Mouse (Mus musculus): Measurements from ENCODE around the gene Exoc3l. TPM values are rescaled to one million over a fixed set of nuclear protein-coding genes. Genes with fewer than 3 reads are reported as not detected.
"Not testable (repeated sequence)": the region's sequence is repeated elsewhere in the genome, so short reads cannot be mapped to it uniquely, and the experiment has no call there.

The Exoc3l gene
- polyA plus RNA-seq, 1 experiment from 2014 or later = 25.4 TPM

DNA sequence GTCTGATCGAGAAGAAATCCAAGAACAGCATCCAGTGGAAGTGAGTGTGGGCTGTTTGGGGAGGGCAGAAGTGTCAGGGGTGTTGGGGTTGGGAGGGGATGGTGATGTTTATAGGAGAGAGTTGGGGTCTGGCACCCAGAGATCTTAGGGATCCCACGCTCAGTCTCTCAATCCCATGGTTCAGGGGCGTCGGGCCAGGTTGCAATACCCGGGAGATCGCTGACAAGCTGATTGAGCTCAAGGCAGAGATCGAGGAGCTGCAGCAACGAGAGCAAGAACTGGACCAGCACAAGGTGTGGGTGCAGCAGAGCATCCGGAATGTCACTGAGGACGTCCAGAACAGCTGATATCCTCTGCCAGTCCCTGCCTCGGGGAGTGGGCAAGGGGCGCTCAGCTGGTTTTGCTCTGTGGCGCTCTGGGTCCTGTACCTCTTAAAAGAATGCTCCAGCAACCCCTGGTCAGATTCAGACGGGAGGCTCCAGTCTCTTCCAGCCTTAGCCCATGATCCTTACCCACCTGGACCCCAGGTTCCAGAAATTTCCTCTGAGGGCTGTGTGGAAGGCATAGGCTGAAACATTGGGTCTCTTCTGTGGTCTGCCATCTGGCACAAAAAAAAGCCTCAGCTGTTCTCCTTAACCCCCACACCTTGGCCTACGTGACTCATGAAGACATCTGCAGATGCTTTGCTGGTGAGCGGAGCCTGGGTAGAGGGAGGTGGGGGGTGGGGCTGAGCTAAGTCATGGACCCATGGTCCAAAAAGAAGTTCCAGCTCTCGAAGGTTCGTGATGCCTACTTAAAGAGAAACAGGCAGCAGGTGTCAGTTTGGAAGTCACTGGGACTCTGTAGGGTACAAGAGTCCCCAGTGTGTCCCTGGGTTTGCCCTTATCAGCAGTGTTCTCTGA lies 2.7 kb upstream of the Exoc3l start:
- Histone ChIP-seq H3K9ac (peak overlapping the region; percentile 97), H3K36me3 (peaks cover 51% of the 10 kb centered on the region), H3K27ac (peak overlapping the region; percentile 3; the same call in 1 of the 2 replicates), H3K27me3 (no peaks in the 10 kb centered on the region), H3K9me3 (replicated peaks) (no peaks in the 10 kb centered on the region), H3K4me2 (peak overlapping the region; percentile 92), H3K4me3 (replicated peaks) (peak overlapping the region; percentile 100), H3K4me1 (peaks cover 26% of the 10 kb centered on the region)
- WGBS = 55% methylated on average over 18 of the region's 18 CpGs
- ATAC-seq (replicated peaks; ENCODE audit: low FRiP score) = no peak

GRCm38 (mm10) chr8:105297511-105298192 lies 1.8 kb upstream of the Exoc3l start, which contains the start of gene E2f4:
TSS of gene E2f4 (plus strand) at chr8:105297663.
- Histone ChIP-seq H3K36me3 (peaks cover 42% of the 10 kb centered on the region), H3K9ac (peak within 1 kb of the TSS; percentile 97), H3K9me3 (replicated peaks) (no peaks in the 10 kb centered on the region), H3K4me1 (peaks cover 26% of the 10 kb centered on the region), H3K4me2 (peak within 1 kb of the TSS; percentile 92), H3K4me3 (replicated peaks) (peak within 1 kb of the TSS; percentile 100), H3K27me3 (no peaks in the 10 kb centered on the region), H3K27ac (peak within 1 kb of the TSS; percentile 80)
- ATAC-seq (replicated peaks; ENCODE audit: low FRiP score) = peak; percentile 86
- under 1% methylated on average over 58 of the region's 58 CpGs for WGBS

DNA sequence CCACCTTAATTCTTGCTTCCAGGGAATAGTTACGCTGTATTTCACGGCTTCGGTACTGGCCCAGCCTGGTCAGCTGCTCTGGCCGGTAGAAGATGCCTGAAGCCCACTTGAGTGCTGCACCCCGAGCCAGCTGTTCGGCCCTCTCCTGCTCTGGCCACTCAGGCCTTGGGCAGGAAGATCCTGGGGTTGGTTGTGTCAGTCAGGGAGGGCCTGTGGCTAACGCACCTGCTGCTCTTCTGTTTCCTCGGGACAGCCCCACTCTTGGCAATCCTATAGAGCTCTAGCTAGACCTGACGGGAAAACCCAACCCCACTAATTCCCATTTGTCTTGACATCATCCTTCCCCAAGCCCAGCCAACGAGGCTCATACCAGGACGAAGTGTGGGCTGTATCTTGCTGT lies 645 bp downstream of the Exoc3l start:
- H3K36me3 ChIP-seq = peaks cover 18% of the 10 kb centered on the region
- peaks cover 6% of the 10 kb centered on the region for H3K27me3 ChIP-seq
- H3K9ac ChIP-seq = no peak overlapping the region
- peak overlapping the region; percentile 38 for H3K27ac ChIP-seq
- peak overlapping the region; percentile 34 for H3K4me3 ChIP-seq (replicated peaks)
- peaks cover 33% of the 10 kb centered on the region for H3K4me1 ChIP-seq
- peak overlapping the region; percentile 47 for H3K4me2 ChIP-seq
- no peak for ATAC-seq (replicated peaks; ENCODE audit: low FRiP score)
- H3K9me3 ChIP-seq (replicated peaks) = no peaks in the 10 kb centered on the region
- 68% methylated on average over 11 of the region's 11 CpGs for WGBS

GRCm38 (mm10) chr8:105294776-105295175 lies 1.1 kb downstream of the Exoc3l start:
- Histone ChIP-seq H3K27me3 (peaks cover 11% of the 10 kb centered on the region), H3K4me2 (peak overlapping the region; percentile 47), H3K27ac (no peak overlapping the region), H3K9me3 (replicated peaks) (no peaks in the 10 kb centered on the region), H3K4me1 (peaks cover 38% of the 10 kb centered on the region), H3K9ac (no peak overlapping the region), H3K36me3 (peaks cover 13% of the 10 kb centered on the region), H3K4me3 (replicated peaks) (peak overlapping the region; percentile 34)
- 70% methylated on average over 9 of the region's 9 CpGs for WGBS
- no peak for ATAC-seq (replicated peaks; ENCODE audit: low FRiP score)

- WGBS = 69% methylated on average over 19 of the region's 19 CpGs
- no peak for ATAC-seq (replicated peaks; ENCODE audit: low FRiP score)
These were observed 2.5 kb downstream of the Exoc3l start for GRCm38 (mm10) chr8:105293405-105293804.

GRCm38 (mm10) chr8:105292471-105292870 lies 3.4 kb downstream of the Exoc3l start:
- WGBS = 78% methylated on average over 7 of the region's 7 CpGs
- Histone ChIP-seq H3K4me2 (no peak overlapping the region), H3K4me3 (replicated peaks) (no peak overlapping the region), H3K27me3 (peaks cover 11% of the 10 kb centered on the region), H3K9me3 (replicated peaks) (no peaks in the 10 kb centered on the region), H3K4me1 (peaks cover 43% of the 10 kb centered on the region), H3K27ac (no peak overlapping the region), H3K36me3 (no peaks in the 10 kb centered on the region), H3K9ac (no peak overlapping the region)
- ATAC-seq (replicated peaks; ENCODE audit: low FRiP score) = no peak

More at GRCm38 (mm10) chr8:105293405-105293804, 2.5 kb downstream of the Exoc3l start:
- Histone ChIP-seq H3K4me3 (replicated peaks) (no peak overlapping the region), H3K9me3 (replicated peaks) (no peaks in the 10 kb centered on the region), H3K27ac (no peak overlapping the region), H3K36me3 (no peaks in the 10 kb centered on the region), H3K27me3 (peaks cover 11% of the 10 kb centered on the region), H3K4me2 (no peak overlapping the region), H3K9ac (no peak overlapping the region), H3K4me1 (peaks cover 42% of the 10 kb centered on the region)

- ATAC-seq (replicated peaks; ENCODE audit: low FRiP score); H3K4me3 ChIP-seq (replicated peaks); H3K9ac ChIP-seq; H3K36me3 ChIP-seq; H3K4me2 ChIP-seq; H3K27ac ChIP-seq; H3K9me3 ChIP-seq (replicated peaks): not testable (repeated sequence)
- WGBS = 68% methylated on average over 3 of the region's 3 CpGs
- H3K4me1 ChIP-seq = peaks cover 39% of the 10 kb centered on the region
- H3K27me3 ChIP-seq = peaks cover 11% of the 10 kb centered on the region
These were observed 4.1 kb downstream of the Exoc3l start for GRCm38 (mm10) chr8:105291802-105292201.

GRCm38 (mm10) chr8:105291364-105291763 lies 4.5 kb downstream of the Exoc3l start:
- H3K4me3 ChIP-seq (replicated peaks); H3K9ac ChIP-seq; H3K27ac ChIP-seq; ATAC-seq (replicated peaks; ENCODE audit: low FRiP score); H3K36me3 ChIP-seq; H3K9me3 ChIP-seq (replicated peaks); H3K4me2 ChIP-seq: not testable (repeated sequence)
- peaks cover 35% of the 10 kb centered on the region for H3K4me1 ChIP-seq
- peaks cover 11% of the 10 kb centered on the region for H3K27me3 ChIP-seq
- 82% methylated on average over 8 of the region's 8 CpGs for WGBS

GRCm38 (mm10) chr8:105290554-105291314 lies 5.2 kb downstream of the Exoc3l start:
- H3K4me1 ChIP-seq = peaks cover 32% of the 10 kb centered on the region
- H3K9me3 ChIP-seq (replicated peaks) = no peaks in the 10 kb centered on the region
- H3K27me3 ChIP-seq = peaks cover 11% of the 10 kb centered on the region
- peak overlapping the region; percentile 87 for H3K4me2 ChIP-seq
- no peak overlapping the region for H3K9ac ChIP-seq
- H3K36me3 ChIP-seq = no peaks in the 10 kb centered on the region
- no peak for ATAC-seq (replicated peaks; ENCODE audit: low FRiP score)
- H3K4me3 ChIP-seq (replicated peaks) = peak overlapping the region; percentile 59
- H3K27ac ChIP-seq = no peak overlapping the region
- 8% methylated on average over 31 of the region's 31 CpGs for WGBS

DNA sequence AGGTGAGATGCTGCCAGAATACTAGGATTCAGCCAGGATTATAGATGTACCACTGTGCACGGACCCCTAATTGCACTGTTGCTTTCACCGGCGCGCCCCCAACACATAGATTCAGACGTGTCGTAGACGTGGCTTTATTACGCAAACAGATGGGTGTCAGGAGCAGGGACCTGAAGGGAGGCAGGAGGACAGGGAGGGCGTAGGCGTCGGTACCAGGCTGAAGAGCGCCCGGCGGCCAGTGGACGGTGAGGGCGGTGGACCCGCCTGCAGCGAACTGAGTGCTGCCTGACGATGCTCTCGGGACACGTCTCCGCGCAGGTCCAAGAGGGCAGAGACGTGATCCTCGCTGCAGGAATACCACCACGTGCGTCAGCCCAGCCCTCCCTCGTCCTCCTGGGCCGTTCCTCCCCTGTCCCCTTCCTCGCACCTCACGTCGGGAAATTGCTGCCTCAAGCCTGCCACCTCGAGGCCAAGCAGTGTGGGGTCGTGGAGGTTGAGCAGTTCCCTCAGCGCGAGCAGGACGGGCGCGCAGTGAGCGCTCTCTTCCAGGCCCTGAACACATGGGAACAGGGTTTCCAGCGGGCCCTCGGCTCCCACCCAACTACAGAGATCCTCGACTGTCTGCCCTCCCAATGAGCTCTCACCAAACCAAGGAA lies 6.0 kb downstream of the Exoc3l start, which contains the start of gene 4931428F04Rik:
Gene 4931428F04Rik (minus strand): TSS at position 60 of the 656 bp plus-strand sequence.
- peak within 1 kb of the TSS; percentile 87 for H3K4me2 ChIP-seq
- 2% methylated on average over 43 of the region's 43 CpGs for WGBS
- H3K9me3 ChIP-seq (replicated peaks) = no peaks in the 10 kb centered on the region
- H3K9ac ChIP-seq = peak within 1 kb of the TSS; percentile 47
- H3K27ac ChIP-seq = peak within 1 kb of the TSS; percentile 85
- peaks cover 32% of the 10 kb centered on the region for H3K4me1 ChIP-seq
- ATAC-seq (replicated peaks; ENCODE audit: low FRiP score) = peak; percentile 15
- peaks cover 11% of the 10 kb centered on the region for H3K27me3 ChIP-seq
- peak within 1 kb of the TSS; percentile 59 for H3K4me3 ChIP-seq (replicated peaks)
- no peaks in the 10 kb centered on the region for H3K36me3 ChIP-seq

All from kidney, embryonic 15.5 days (tissue).